In genomic region chr5:140441406-140441805, GRCm38 (mm10) we compare ENCODE assay signal across 24 mouse cellular contexts. TPM values are rescaled to one million over a fixed set of nuclear protein-coding genes. Genes with fewer than 3 reads are reported as not detected.
DNase-seq lines count a peak whose midpoint lies in the region; ATAC-seq lines count a peak whose summit lies in the region.
"Had no signal": no experiment of that assay in that cellular context is flagged by ENCODE, and none has a peak within 500 bp of the region (broad histone marks: within the 10 kb centered on the region; RNA-seq: fewer than 3 reads in every experiment).

No protein-coding gene starts in this region.

- no peak for ATAC-seq in erythroid progenitor cell, adult 5-6 weeks (replicated peaks; ENCODE audit: low FRiP score, poor library complexity, severe bottlenecking)
- ATAC-seq in megakaryocyte-erythroid progenitor cell, adult 5-6 weeks (replicated peaks; ENCODE audit: low FRiP score, low TSS enrichment, poor library complexity, severe bottlenecking) = no peak
- ATAC-seq: forebrain, embryonic 13.5 days; hindbrain, embryonic 16.5 days had no signal

- peak; percentile 54 to 71 for DNase-seq in adrenal gland, adult (ENCODE audit: inconsistent age in 2 of 2, low spot score in 1 of 2)
- no peak for DNase-seq in adrenal gland, postnatal 4 days (ENCODE audit: low spot score in 2 of 2)
- peak; percentile 46 for DNase-seq in cerebellum, adult 11-12 months
- no peak for DNase-seq in cerebellum, postnatal 10 days
- peak; percentile 84 for DNase-seq in 3T3-L1 (ENCODE audit: low read depth, low spot score)
- DNase-seq in cerebellum, adult 8-10 months = peak; percentile 37
- DNase-seq: gastrocnemius, postnatal 25 days; heart, adult 11 months; kidney, adult 18-20 months; kidney, postnatal 25 days; lung, postnatal 36 days; thymus, postnatal 14 days had no signal

RNA-seq across cellular contexts. Expression of gene Gm4869, which starts 4.0 kb away (rescaled TPM):
- under 1 TPM; 0.08 to 0.23 TPM for total RNA-seq in adrenal gland, postnatal 4 days (2021)
- not detected in 2 replicates for total RNA-seq in erythroid progenitor cell, adult 5-6 weeks (2015; ENCODE audit: low replicate concordance)
- not detected in 2 replicates for total RNA-seq in erythroid progenitor cell, adult 5-6 weeks (2017; ENCODE audit: low replicate concordance)
- not detected in 2 replicates for total RNA-seq in megakaryocyte-erythroid progenitor cell, adult 5-6 weeks (2014; fragmentation: Nextera tagmentation)
- total RNA-seq in megakaryocyte-erythroid progenitor cell, adult 5-6 weeks (2017) = not detected in 2 replicates
- total RNA-seq: G1E; gastrocnemius, postnatal 25 days; heart, postnatal 25 days; layer of hippocampus, adult 18-20 months; layer of hippocampus, postnatal 10 days; left cerebral cortex, adult 18-20 months; left cerebral cortex, postnatal 25 days; megakaryocyte, adult 5-6 weeks; midbrain, postnatal 0 days had no signal

RNA-seq across cellular contexts. Expression of gene Eif3b, which starts 22.3 kb away (rescaled TPM):
- total RNA-seq in adrenal gland, postnatal 4 days (2021) = 100 to 1,000 TPM; 147 to 157 TPM
- total RNA-seq in erythroid progenitor cell, adult 5-6 weeks (2015; ENCODE audit: low replicate concordance) = 44.7 and 110 TPM in 2 replicates
- 43.6 and 66.2 TPM in 2 replicates for total RNA-seq in erythroid progenitor cell, adult 5-6 weeks (2017; ENCODE audit: low replicate concordance)
- 262 and 301 TPM in 2 replicates for total RNA-seq in megakaryocyte-erythroid progenitor cell, adult 5-6 weeks (2014; fragmentation: Nextera tagmentation)
- 239 and 260 TPM in 2 replicates for total RNA-seq in megakaryocyte-erythroid progenitor cell, adult 5-6 weeks (2017)

RNA-seq across cellular contexts. Expression of gene Snx8, which starts 52.3 kb away (rescaled TPM):
- total RNA-seq in adrenal gland, postnatal 4 days (2021) = 10 to 100 TPM; 28.0 to 29.5 TPM
- 0.84 and 1.1 TPM in 2 replicates for total RNA-seq in erythroid progenitor cell, adult 5-6 weeks (2015; ENCODE audit: low replicate concordance)
- total RNA-seq in erythroid progenitor cell, adult 5-6 weeks (2017; ENCODE audit: low replicate concordance) = 1.0 TPM in 1 of 2 replicates, not detected in the other
- 4.3 and 11.1 TPM in 2 replicates for total RNA-seq in megakaryocyte-erythroid progenitor cell, adult 5-6 weeks (2014; fragmentation: Nextera tagmentation)
- total RNA-seq in megakaryocyte-erythroid progenitor cell, adult 5-6 weeks (2017) = 6.6 and 8.6 TPM in 2 replicates

Comparison
In these comparisons a context has a peak if more than half of its experiments do, and no peak if none do; other contexts are left out.
1. DNase-seq: peak in adrenal gland, adult (2 of 2), cerebellum, adult 11-12 months (single experiment), 3T3-L1 (single experiment) and cerebellum, adult 8-10 months (single experiment); none in adrenal gland, postnatal 4 days (0 of 2) and cerebellum, postnatal 10 days (0 of 2).